Mouse (Mus musculus) lung, postnatal 0 days (tissue): ENCODE results near the gene Gm47289. TPM values are rescaled to one million over a fixed set of nuclear protein-coding genes. Genes with fewer than 3 reads are reported as not detected.

ENCODE experiments used
- ATAC-seq: fragments of 200-750 bp; cut with Nextera tagmentation; 2 replicates; pipeline ENCODE4 v1.8.0; 2017; ENCODE audit warnings: moderate library complexity
- DNase-seq: peaks from one replicate; pipeline ENCODE4 v3.0.0-alpha.2; 2016; ENCODE audit warnings: low spot score
- H3K27ac ChIP-seq: fragments of 300-500 bp; sonication (generic); 2 replicates; pipeline ENCODE4 v1.5.1; 2014; ENCODE audit warnings: antibody characterized with exemption, mild to moderate bottlenecking, low read length, mixed read lengths
- H3K27me3 ChIP-seq: fragments of 300-500 bp; sonication (generic); replicated peaks from 2 replicates; pipeline ENCODE4 v1.6.1; 2014; ENCODE audit warnings: low read length, mixed read lengths; ENCODE audit not compliant: insufficient read depth
- H3K36me3 ChIP-seq: fragments of 300-500 bp; sonication (generic); 2 replicates; pipeline ENCODE4 v1.6.1; 2014; ENCODE audit warnings: low read length, mixed read lengths; ENCODE audit not compliant: insufficient read depth
- H3K4me1 ChIP-seq: fragments of 300-500 bp; sonication (generic); 2 replicates; pipeline ENCODE4 v1.6.1; 2014; ENCODE audit warnings: antibody characterized with exemption, low read depth, low read length, mixed read lengths; ENCODE audit not compliant: insufficient read depth
- H3K4me2 ChIP-seq: fragments of 300-500 bp; sonication (generic); replicated peaks from 2 replicates; pipeline ENCODE4 v1.6.1; 2014; ENCODE audit warnings: low read depth, mild to moderate bottlenecking, low read length, moderate library complexity, mixed read lengths
- H3K4me3 ChIP-seq: fragments of 300-500 bp; sonication (generic); 2 replicates; pipeline ENCODE4 v1.5.1; 2014; ENCODE audit warnings: low read depth, low read length
- H3K9ac ChIP-seq: fragments of 300-500 bp; sonication (generic); replicated peaks from 2 replicates; pipeline ENCODE4 v1.6.1; 2014; ENCODE audit warnings: low read depth, mild to moderate bottlenecking
- H3K9me3 ChIP-seq: fragments of 300-500 bp; sonication (generic); 2 replicates; pipeline ENCODE4 v1.6.1; 2016; ENCODE audit warnings: low read length, mixed read lengths
- CTCF ChIP-seq: IDR thresholded peaks from 2 replicates; pipeline ENCODE4 v1.5.1; 2016; ENCODE audit warnings: antibody characterized with exemption, mild to moderate bottlenecking
- EP300 ChIP-seq: IDR thresholded peaks from 2 replicates; pipeline ENCODE4 v1.6.1; 2016; ENCODE audit warnings: antibody characterized with exemption, mild to moderate bottlenecking, control low read depth
- WGBS: fragments of 180-500 bp; shearing (Covaris S2); extraction: QIAGEN DNeasy Blood & Tissue Kit; methylation state at CpG from one replicate; pipeline ENCODE4 v1.1.7; 2014; 5-methylcytosine and 5-hydroxymethylcytosine counted together
- polyA plus RNA-seq: library from polyadenylated mRNA; unstranded; fragments of >200 nt; fragmentation: Nextera tagmentation; extraction: Ambion mirVana; gene quantifications from 2 replicates; pipeline ENCODE4 v1.2.1, GENCODE M21; 2015

Gene Gm47289
- polyA plus RNA-seq, 1 experiment from 2014 or later, result not detected

- TF ChIP-seq CTCF (no peak), EP300 (no peak)
- H3K4me2 ChIP-seq, result no peak overlapping the region
- peak; percentile 15 for DNase-seq
- no peak for ATAC-seq
- 79% methylated on average over 18 of the region's 18 CpGs for WGBS
- no peaks in the 10 kb centered on the region for H3K27me3 ChIP-seq
- H3K9me3 ChIP-seq, result no peaks in the 10 kb centered on the region
- no peak overlapping the region for H3K27ac ChIP-seq
- no peaks in the 10 kb centered on the region for H3K4me1 ChIP-seq
- H3K4me3 ChIP-seq, result no peak overlapping the region
- H3K36me3 ChIP-seq, result no peaks in the 10 kb centered on the region
- H3K9ac ChIP-seq, result no peak overlapping the region
Measured at GRCm38 (mm10) chr9:119122596-119123369, 36.2 kb upstream of the Gm47289 start.

DNA sequence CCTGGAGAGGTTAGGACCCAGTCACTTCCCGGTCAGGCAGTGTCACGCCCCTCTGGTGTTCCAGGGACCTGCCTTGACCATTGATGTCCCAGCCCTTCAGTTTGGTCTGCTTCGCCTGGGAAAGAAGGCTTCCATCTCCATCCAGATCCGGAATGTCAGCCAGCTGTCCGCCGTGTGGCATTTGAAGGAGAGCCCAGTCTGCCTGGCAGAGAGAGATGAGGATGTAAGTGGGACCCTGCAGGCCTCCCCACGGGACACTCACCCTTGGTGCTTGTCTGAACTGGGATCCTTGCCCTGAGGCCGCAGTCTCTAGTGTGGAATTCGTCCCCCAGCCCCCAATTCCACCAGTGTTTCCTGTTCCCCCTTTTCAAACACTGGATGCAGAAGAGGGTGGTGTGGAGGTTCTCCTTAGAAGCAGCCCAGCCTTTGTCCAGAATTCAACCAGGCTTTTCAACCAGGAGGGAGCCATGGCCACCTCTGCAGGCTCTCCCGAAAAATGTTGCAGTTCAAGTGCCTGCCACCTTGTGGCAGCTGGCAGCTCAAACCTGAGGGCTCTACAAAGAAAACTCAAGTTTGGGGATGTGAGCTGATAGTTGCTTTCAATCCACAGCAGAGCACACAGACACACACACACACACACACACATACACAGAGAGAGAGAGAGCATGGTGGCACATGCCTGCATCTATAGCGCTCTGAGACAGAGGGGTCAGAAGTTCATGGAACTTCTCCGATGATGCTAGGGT, 30.4 kb upstream of the Gm47289 start:
- H3K27me3 ChIP-seq, result no peaks in the 10 kb centered on the region
- no peaks in the 10 kb centered on the region for H3K36me3 ChIP-seq
- DNase-seq, result no peak
- H3K9ac ChIP-seq, result no peak overlapping the region
- no peak overlapping the region for H3K4me2 ChIP-seq
- H3K4me3 ChIP-seq, result no peak overlapping the region
- WGBS, result 70% methylated on average over 12 of the region's 12 CpGs
- no peak overlapping the region for H3K27ac ChIP-seq
- no peaks in the 10 kb centered on the region for H3K4me1 ChIP-seq
- no peak for ATAC-seq
- H3K9me3 ChIP-seq, result no peaks in the 10 kb centered on the region
- no peak for TF ChIP-seq EP300
- peak; percentile 27; the same call in 1 of the 2 replicates for TF ChIP-seq CTCF

DNA sequence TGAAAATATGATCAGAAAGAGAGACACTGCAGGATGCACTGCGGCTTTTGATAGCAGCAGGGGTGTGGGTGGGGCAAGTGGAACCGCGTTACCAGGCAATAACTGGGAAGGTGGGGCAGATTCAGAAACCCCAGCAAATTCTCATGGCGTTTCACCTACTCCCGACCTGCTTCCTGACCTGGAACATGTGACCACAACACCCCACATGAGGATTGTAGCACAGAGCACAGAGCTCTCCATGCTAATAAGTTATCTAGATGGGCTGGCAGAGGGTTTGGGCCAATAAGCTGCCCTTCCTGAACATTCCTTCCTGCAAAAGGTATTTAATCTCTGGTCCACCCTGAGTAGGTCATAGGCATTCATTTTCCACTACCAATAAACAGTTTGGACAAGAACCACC, 28.3 kb upstream of the Gm47289 start:
- TF ChIP-seq CTCF, result no peak
- no peak for TF ChIP-seq EP300
- Histone ChIP-seq H3K9ac (no peak overlapping the region), H3K4me2 (no peak overlapping the region), H3K27ac (no peak overlapping the region), H3K9me3 (no peaks in the 10 kb centered on the region), H3K4me3 (no peak overlapping the region), H3K36me3 (no peaks in the 10 kb centered on the region), H3K27me3 (no peaks in the 10 kb centered on the region), H3K4me1 (no peaks in the 10 kb centered on the region)
- WGBS, result 36% methylated on average over 5 of the region's 5 CpGs
- ATAC-seq (no peak), DNase-seq (no peak)

DNA sequence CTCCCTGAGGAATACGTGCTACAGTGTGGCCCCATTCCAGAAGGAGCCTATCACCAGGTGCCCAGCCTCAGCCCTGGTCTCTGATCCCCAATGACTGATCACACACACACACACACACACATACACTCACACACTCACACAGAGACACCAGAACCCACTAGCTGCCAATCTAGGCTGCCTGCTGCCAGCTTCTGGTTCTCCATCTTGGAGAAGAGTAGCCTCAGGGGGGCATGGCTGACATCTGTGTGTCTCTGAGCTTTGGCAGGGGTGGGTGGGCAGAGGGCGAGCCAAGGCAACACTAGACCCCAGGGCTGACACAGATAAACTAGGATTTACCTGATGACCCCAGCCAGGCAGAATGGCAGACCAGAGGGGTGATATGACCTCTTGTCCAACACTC, 20.1 kb upstream of the Gm47289 start:
- Histone ChIP-seq H3K4me2 (no peak overlapping the region), H3K27ac (no peak overlapping the region), H3K36me3 (no peaks in the 10 kb centered on the region), H3K9me3 (no peaks in the 10 kb centered on the region), H3K4me1 (no peaks in the 10 kb centered on the region), H3K9ac (no peak overlapping the region), H3K4me3 (no peak overlapping the region), H3K27me3 (no peaks in the 10 kb centered on the region)
- WGBS, result 59% methylated on average over 2 of the region's 2 CpGs
- TF ChIP-seq CTCF (no peak), EP300 (no peak)
- DNase-seq (no peak), ATAC-seq (no peak)

- Histone ChIP-seq H3K4me1 (no peaks in the 10 kb centered on the region), H3K9ac (no peak overlapping the region), H3K4me2 (no peak overlapping the region), H3K27me3 (no peaks in the 10 kb centered on the region), H3K27ac (no peak overlapping the region), H3K36me3 (no peaks in the 10 kb centered on the region), H3K9me3 (no peaks in the 10 kb centered on the region), H3K4me3 (no peak overlapping the region)
- no peak for TF ChIP-seq EP300
- TF ChIP-seq CTCF, result no peak
- ATAC-seq, result no peak
- whole genome bisulfite sequencing, result 83% methylated on average over 5 of the region's 5 CpGs
- DNase-seq, result no peak
Measured at GRCm38 (mm10) chr9:119142066-119142465, 16.9 kb upstream of the Gm47289 start.

GRCm38 (mm10) chr9:119143372-119143771, 15.6 kb upstream of the Gm47289 start:
- Histone ChIP-seq H3K36me3 (no peaks in the 10 kb centered on the region), H3K4me3 (no peak overlapping the region), H3K4me2 (no peak overlapping the region), H3K4me1 (no peaks in the 10 kb centered on the region), H3K9ac (no peak overlapping the region), H3K27ac (no peak overlapping the region), H3K27me3 (no peaks in the 10 kb centered on the region), H3K9me3 (no peaks in the 10 kb centered on the region)
- no peak for TF ChIP-seq CTCF
- no peak for TF ChIP-seq EP300
- WGBS, result 66% methylated on average over 9 of the region's 9 CpGs
- DNase-seq (no peak), ATAC-seq (no peak)
